Mouse (Mus musculus): Measurements from ENCODE around the gene Def6.

- TF ChIP-seq CTCF (IDR thresholded peaks at IDR 0.05) = no peak
- no peak for TF ChIP-seq EP300 (IDR thresholded peaks at IDR 0.05)
Observed at GRCm38 (mm10) chr17:28272281-28272680, 64.7 kb downstream of the Def6 start.
